Mouse (Mus musculus) hindbrain, embryonic 16.5 days (tissue): ENCODE results near the gene Gpatch8. TPM values are rescaled to one million over a fixed set of nuclear protein-coding genes. Genes with fewer than 3 reads are reported as not detected.
A peak's percentile ranks its signal among the peaks of the same experiment; 100 is the strongest.

ENCODE experiments used
- ATAC-seq: fragments of 200-750 bp; cut with Nextera tagmentation; 2 replicates; pipeline ENCODE4 v1.8.0; 2017; ENCODE audit warnings: moderate TSS enrichment, moderate library complexity
- H3K27ac ChIP-seq: fragments of 300-500 bp; sonication (generic); 2 replicates; pipeline ENCODE4 v1.5.1; 2014; ENCODE audit warnings: low read depth, mild to moderate bottlenecking, control low read depth, low read length, moderate library complexity
- H3K27me3 ChIP-seq: fragments of 300-500 bp; sonication (generic); replicated peaks from 2 replicates; pipeline ENCODE4 v1.6.1; 2014; ENCODE audit warnings: low read length; ENCODE audit not compliant: control insufficient read depth, insufficient read depth
- H3K36me3 ChIP-seq: fragments of 300-500 bp; sonication (generic); 2 replicates; pipeline ENCODE4 v1.6.1; 2014; ENCODE audit warnings: mild to moderate bottlenecking, low read length, moderate library complexity, mixed read lengths; ENCODE audit not compliant: control insufficient read depth, insufficient read depth
- H3K4me1 ChIP-seq: fragments of 300-500 bp; sonication (generic); 2 replicates; pipeline ENCODE4 v1.6.1; 2014; ENCODE audit warnings: low read depth, low read length; ENCODE audit not compliant: control insufficient read depth, insufficient read depth
- H3K4me2 ChIP-seq: fragments of 300-500 bp; sonication (generic); 2 replicates; pipeline ENCODE4 v1.6.1; 2014; ENCODE audit warnings: mild to moderate bottlenecking, low read length, control low read depth, moderate library complexity
- H3K4me3 ChIP-seq: fragments of 300-500 bp; sonication (generic); 2 replicates; pipeline ENCODE4 v1.5.1; 2014; ENCODE audit warnings: mild to moderate bottlenecking, low read length, control low read depth, moderate library complexity
- H3K9ac ChIP-seq: fragments of 300-500 bp; sonication (generic); 2 replicates; pipeline ENCODE4 v1.6.1; 2014; ENCODE audit warnings: low read depth, mild to moderate bottlenecking, control low read depth, low read length, moderate library complexity
- H3K9me3 ChIP-seq: fragments of 300-500 bp; sonication (generic); 2 replicates; pipeline ENCODE4 v1.6.1; 2014; ENCODE audit warnings: mild to moderate bottlenecking, low read length, moderate library complexity; ENCODE audit not compliant: control insufficient read depth
- WGBS: fragments of 180-500 bp; shearing (Covaris S2); extraction: QIAGEN DNeasy Blood & Tissue Kit; methylation state at CpG from one replicate; pipeline ENCODE4 v1.1.7; 2014; 5-methylcytosine and 5-hydroxymethylcytosine counted together
- polyA plus RNA-seq: library from polyadenylated mRNA; unstranded; fragments of >200 nt; fragmentation: Nextera tagmentation; extraction: Ambion mirVana; gene quantifications from 2 replicates; pipeline ENCODE4 v1.2.1, GENCODE M21; 2015

Gene Gpatch8
- polyA plus RNA-seq, 1 experiment from 2014 or later: 52.9 TPM

GRCm38 (mm10) chr11:102493241-102493640 lies 63.0 kb downstream of the Gpatch8 start:
- Histone ChIP-seq H3K9ac (no peak overlapping the region), H3K27ac (no peak overlapping the region), H3K27me3 (no peaks in the 10 kb centered on the region), H3K4me1 (no peaks in the 10 kb centered on the region), H3K9me3 (no peaks in the 10 kb centered on the region), H3K4me3 (no peak overlapping the region), H3K36me3 (no peaks in the 10 kb centered on the region; the same call in 1 of the 2 replicates), H3K4me2 (no peak overlapping the region)
- no peak for ATAC-seq
- WGBS: 86% methylated on average over 2 of the region's 2 CpGs

GRCm38 (mm10) chr11:102487901-102488300 lies 68.3 kb downstream of the Gpatch8 start:
- 93% methylated on average over 2 of the region's 2 CpGs for WGBS
- Histone ChIP-seq H3K4me2 (no peak overlapping the region), H3K4me1 (no peaks in the 10 kb centered on the region), H3K4me3 (no peak overlapping the region), H3K9me3 (no peaks in the 10 kb centered on the region), H3K9ac (no peak overlapping the region), H3K27me3 (no peaks in the 10 kb centered on the region), H3K36me3 (peaks cover 11% of the 10 kb centered on the region), H3K27ac (no peak overlapping the region)
- ATAC-seq: no peak

- H3K9me3 ChIP-seq: no peaks in the 10 kb centered on the region
- ATAC-seq: peak; percentile 76; the same call in 1 of the 2 replicates
- H3K36me3 ChIP-seq: peaks cover 12% of the 10 kb centered on the region
- no peak overlapping the region for H3K4me2 ChIP-seq
- WGBS: 74% methylated on average over 11 of the region's 11 CpGs
- H3K9ac ChIP-seq: no peak overlapping the region
- no peaks in the 10 kb centered on the region for H3K27me3 ChIP-seq
- H3K4me3 ChIP-seq: no peak overlapping the region
- H3K4me1 ChIP-seq: no peaks in the 10 kb centered on the region
- H3K27ac ChIP-seq: no peak overlapping the region
These were observed 69.3 kb downstream of the Gpatch8 start for GRCm38 (mm10) chr11:102486733-102487386.

GRCm38 (mm10) chr11:102481779-102482178 lies 74.4 kb downstream of the Gpatch8 start:
- no peak overlapping the region for H3K4me3 ChIP-seq
- ATAC-seq: no peak
- peaks cover 40% of the 10 kb centered on the region for H3K36me3 ChIP-seq

GRCm38 (mm10) chr11:102480897-102481296 lies 75.3 kb downstream of the Gpatch8 start:
- Histone ChIP-seq H3K9me3 (no peaks in the 10 kb centered on the region), H3K27me3 (no peaks in the 10 kb centered on the region), H3K9ac (no peak overlapping the region), H3K4me3 (no peak overlapping the region), H3K4me2 (no peak overlapping the region), H3K36me3 (peaks cover 33% of the 10 kb centered on the region), H3K27ac (no peak overlapping the region), H3K4me1 (no peaks in the 10 kb centered on the region)
- ATAC-seq: no peak
- WGBS: 86% methylated on average over 4 of the region's 4 CpGs

More at GRCm38 (mm10) chr11:102481779-102482178, 74.4 kb downstream of the Gpatch8 start:
- no peaks in the 10 kb centered on the region for H3K27me3 ChIP-seq
- H3K4me1 ChIP-seq: no peaks in the 10 kb centered on the region
- no peak overlapping the region for H3K9ac ChIP-seq
- no peak overlapping the region for H3K4me2 ChIP-seq
- 92% methylated on average over 10 of the region's 10 CpGs for WGBS
- no peaks in the 10 kb centered on the region for H3K9me3 ChIP-seq
- no peak overlapping the region for H3K27ac ChIP-seq

GRCm38 (mm10) chr11:102480111-102480510 lies 76.1 kb downstream of the Gpatch8 start:
- Histone ChIP-seq H3K36me3 (peaks cover 33% of the 10 kb centered on the region), H3K4me1 (no peaks in the 10 kb centered on the region), H3K4me2 (no peak overlapping the region), H3K27ac (no peak overlapping the region), H3K9me3 (no peaks in the 10 kb centered on the region), H3K27me3 (no peaks in the 10 kb centered on the region), H3K9ac (no peak overlapping the region), H3K4me3 (no peak overlapping the region)
- no peak for ATAC-seq
- 94% methylated on average over 15 of the region's 15 CpGs for WGBS

GRCm38 (mm10) chr11:102479581-102479980 lies 76.6 kb downstream of the Gpatch8 start:
- Histone ChIP-seq H3K4me2 (no peak overlapping the region), H3K4me1 (no peaks in the 10 kb centered on the region), H3K4me3 (no peak overlapping the region), H3K27ac (no peak overlapping the region), H3K9ac (no peak overlapping the region), H3K27me3 (no peaks in the 10 kb centered on the region), H3K9me3 (no peaks in the 10 kb centered on the region), H3K36me3 (peaks cover 31% of the 10 kb centered on the region)
- WGBS: 96% methylated on average over 23 of the region's 23 CpGs
- no peak for ATAC-seq

GRCm38 (mm10) chr11:102478671-102479070 lies 77.5 kb downstream of the Gpatch8 start:
- no peak overlapping the region for H3K4me2 ChIP-seq
- no peaks in the 10 kb centered on the region for H3K9me3 ChIP-seq
- 80% methylated on average over 3 of the region's 3 CpGs for WGBS
- ATAC-seq: no peak
- no peak overlapping the region for H3K27ac ChIP-seq
- no peak overlapping the region for H3K4me3 ChIP-seq
- H3K36me3 ChIP-seq: peaks cover 30% of the 10 kb centered on the region
- no peaks in the 10 kb centered on the region for H3K4me1 ChIP-seq
- H3K27me3 ChIP-seq: no peaks in the 10 kb centered on the region
- no peak overlapping the region for H3K9ac ChIP-seq

GRCm38 (mm10) chr11:102475027-102475426 lies 81.2 kb downstream of the Gpatch8 start:
- no peak for ATAC-seq
- 96% methylated on average over 3 of the region's 3 CpGs for WGBS
- Histone ChIP-seq H3K27ac (no peak overlapping the region), H3K9me3 (no peaks in the 10 kb centered on the region), H3K4me1 (no peaks in the 10 kb centered on the region), H3K27me3 (no peaks in the 10 kb centered on the region), H3K36me3 (peaks cover 13% of the 10 kb centered on the region), H3K4me2 (no peak overlapping the region), H3K4me3 (no peak overlapping the region), H3K9ac (no peak overlapping the region)
